8 mouse cellular contexts compared by ENCODE assay signal in the genomic region with DNA sequence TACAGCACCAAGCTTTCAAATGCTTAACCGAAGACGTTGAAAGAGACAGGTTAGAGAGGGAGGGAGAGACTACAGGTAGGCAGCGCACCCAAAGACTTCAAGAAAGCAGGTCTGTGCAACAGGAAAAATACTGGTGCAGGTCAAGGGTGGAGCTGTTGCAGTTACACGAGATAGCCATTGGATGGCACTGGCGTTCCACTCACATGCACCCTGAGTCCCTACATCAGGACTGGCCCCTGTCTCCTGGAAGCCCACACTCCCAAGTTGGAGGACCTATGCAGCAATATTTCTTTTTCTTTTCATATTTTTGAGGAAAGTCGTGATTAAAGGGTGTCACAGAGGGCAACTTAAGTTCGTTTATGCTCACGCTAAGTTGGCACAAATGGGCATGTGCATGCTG.
DNase-seq lines count a peak whose midpoint lies in the region; ATAC-seq and TF ChIP-seq lines count a peak whose summit lies in the region.
"Had no signal": no experiment of that assay in that cellular context is flagged by ENCODE, and none has a peak within 500 bp of the region (broad histone marks: within the 10 kb centered on the region; RNA-seq: fewer than 3 reads in every experiment).

No protein-coding gene starts in this region.

- ATAC-seq in megakaryocyte, adult 5-6 weeks (ENCODE audit: poor library complexity, severe bottlenecking) = peak; percentile 86

- WGBS in large intestine, adult 2 months = 21% methylated on average over 8 of the region's 8 CpGs

- TF ChIP-seq EP300 in CH12.LX (IDR thresholded peaks at IDR 0.05; ENCODE audit: low read length) = no peak

- no peaks in the 10 kb centered on the region for H3K27me3 ChIP-seq in CH12.LX (replicated peaks)
- H3K27me3 ChIP-seq: heart, embryonic 15.5 days had no signal

- no peaks in the 10 kb centered on the region; a peak in 1 of 4 replicates for H3K4me1 ChIP-seq in CH12.LX (ENCODE audit: control insufficient read depth in 1 of 2, insufficient read depth in 2 of 2)
- H3K4me1 ChIP-seq: heart, embryonic 15.5 days had no signal

- TF ChIP-seq POLR2A in CH12.LX (IDR thresholded peaks at IDR 0.05; ENCODE audit: low read depth, low read length) = no peak

- no peak overlapping the region for H3K27ac ChIP-seq in CH12.LX (ENCODE audit: insufficient read depth, low read depth)
- H3K27ac ChIP-seq: heart, embryonic 15.5 days had no signal

- no peaks in the 10 kb centered on the region for H3K36me3 ChIP-seq in CH12.LX (replicated peaks in 1 of 2; ENCODE audit: control insufficient read depth in 1 of 2, insufficient read depth in 1 of 2, low read length in 1 of 2)
- H3K36me3 ChIP-seq: heart, embryonic 15.5 days had no signal

- in situ Hi-C loops in CH12.LX (cut with MboI; ENCODE audit: low pct_ligation_motif_present, low pct_unique_long_range_greater_than_20kb, low sequenced_read_pairs) = loop anchor here (5.0 to 25.0 kb wide), 4 partner anchors 446 to 931 kb away; a partner anchor contains a TSS

- no peak overlapping the region for H3K4me3 ChIP-seq in CH12.LX (replicated peaks in 1 of 3; ENCODE audit: low read depth in 2 of 3, low read length in 2 of 3, poor library complexity in 1 of 3)
- H3K4me3 ChIP-seq: heart, embryonic 15.5 days had no signal

- H3K9me3 ChIP-seq in CH12.LX (replicated peaks; ENCODE audit: low read length) = no peaks in the 10 kb centered on the region
- H3K9me3 ChIP-seq: heart, embryonic 15.5 days had no signal

- peak; percentile 54 for DNase-seq in CH12.LX (ENCODE audit: extremely low read depth)
- DNase-seq in Muller cell, postnatal 12 days (ENCODE audit: inconsistent ontology term) = peak; percentile 26
- DNase-seq in cerebellum, postnatal 14 days = peak; percentile 79 to 83
- DNase-seq in frontal cortex, postnatal 36 days (ENCODE audit: low spot score in 2 of 2) = peak; percentile 72 to 79
- DNase-seq in large intestine, adult 2 months (ENCODE audit: low read depth, low spot score) = peak; percentile 1
- peak; percentile 72 for DNase-seq in right cerebral cortex, postnatal 25 days

- dilution Hi-C loops in CH12.LX (cut with MboI; ENCODE audit: extremely low pct_ligation_motif_present, extremely low pct_unique_long_range_greater_than_20kb, low sequenced_read_pairs) = no loop called here

- TF ChIP-seq RAD21 in CH12.LX (IDR thresholded peaks at IDR 0.05; ENCODE audit: low read depth, low read length) = peak; percentile 96

- H3K79me2 ChIP-seq in CH12.LX (replicated peaks; ENCODE audit: control insufficient read depth, extremely low read depth, insufficient read depth, poor library complexity, severe bottlenecking) = no peaks in the 10 kb centered on the region

- no peak overlapping the region for H3K9ac ChIP-seq in CH12.LX (ENCODE audit: insufficient read depth, low read depth)
- H3K9ac ChIP-seq: heart, embryonic 15.5 days had no signal

- no peak overlapping the region for H3K4me2 ChIP-seq in CH12.LX (ENCODE audit: insufficient read depth, low read depth, poor library complexity, severe bottlenecking)
- H3K4me2 ChIP-seq: heart, embryonic 15.5 days had no signal

- TF ChIP-seq CTCF in CH12.LX (conservative IDR thresholded peaks at IDR 0.05 in 1 of 2, IDR thresholded peaks at IDR 0.05 in 1 of 2; ENCODE audit: low read depth in 2 of 2, low read length in 2 of 2) = peak; percentile 88 to 98

TF ChIP-seq in CH12.LX, 34 proteins besides CTCF, POLR2A, EP300 and RAD21:
- no peak for TF ChIP-seq JUN (IDR thresholded peaks at IDR 0.05; ENCODE audit: insufficient read depth, low read depth, low read length)
- TF ChIP-seq ZC3H11A (IDR thresholded peaks at IDR 0.05; ENCODE audit: low read depth, low read length) = peak; percentile 54; the same call in 1 of the 2 replicates
- TF ChIP-seq ZKSCAN1 (IDR thresholded peaks at IDR 0.05; ENCODE audit: borderline replicate concordance, low read depth, low read length) = no peak
- TF ChIP-seq ETS1 (conservative IDR thresholded peaks at IDR 0.05; ENCODE audit: low read depth, low read length) = no peak
- no peak for TF ChIP-seq SIN3A (IDR thresholded peaks at IDR 0.05; ENCODE audit: low read length)
- no peak for TF ChIP-seq E2F4 (IDR thresholded peaks at IDR 0.05; ENCODE audit: insufficient replicate concordance, low read depth, low read length)
- TF ChIP-seq GABPA (IDR thresholded peaks at IDR 0.05; ENCODE audit: insufficient replicate concordance, low read depth, low read length) = no peak
- TF ChIP-seq SMC3 (IDR thresholded peaks at IDR 0.05; ENCODE audit: low read depth, low read length) = peak; percentile 90
- TF ChIP-seq TCF12 (IDR thresholded peaks at IDR 0.05; ENCODE audit: low read depth, low read length) = no peak

Comparison
In these comparisons a context has a peak if more than half of its experiments do, and no peak if none do; other contexts are left out.
1. DNase-seq: peak in every context shown above with its lines; median percentile 81 in cerebellum, postnatal 14 days; 76 in frontal cortex, postnatal 36 days; 72 in right cerebral cortex, postnatal 25 days; 54 in CH12.LX; 26 in Muller cell, postnatal 12 days; 1 in large intestine, adult 2 months.